Mouse (Mus musculus) liver, postnatal 0 days (tissue): Measurements from ENCODE around the gene Zc3h6.

Source experiments
- CTCF ChIP-seq: sonication (generic); IDR thresholded peaks from 2 replicates; pipeline ENCODE4 v1.5.1; 2016; ENCODE audit warnings: antibody characterized with exemption, low read depth
- EP300 ChIP-seq: IDR thresholded peaks from 2 replicates; pipeline ENCODE4 v1.6.1; 2016; ENCODE audit warnings: antibody characterized with exemption, low read depth, mild to moderate bottlenecking

DNA sequence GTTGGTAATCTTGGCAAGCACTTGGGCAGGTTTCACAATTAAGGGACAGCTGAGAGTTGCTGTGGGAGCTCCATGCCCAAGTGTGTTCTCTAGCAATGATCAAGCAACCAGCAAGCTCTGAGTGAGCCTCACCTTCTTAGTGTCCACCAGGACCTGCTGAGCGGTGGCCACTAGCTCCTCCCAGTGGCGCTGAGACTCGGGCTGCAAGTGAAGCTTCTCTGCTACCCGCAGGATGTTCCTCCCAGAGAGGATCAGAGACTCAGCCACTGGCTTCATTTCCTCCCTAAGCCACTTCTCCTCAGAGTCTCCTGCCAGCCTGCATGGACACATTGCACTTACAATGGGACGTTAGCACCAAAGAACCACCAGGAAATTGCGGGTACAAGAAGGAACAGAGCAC is 73.4 kb downstream of the Zc3h6 start:
- TF ChIP-seq CTCF (peak; percentile 49), EP300 (no peak)
